Mouse (Mus musculus) forebrain, postnatal 0 days (tissue): ENCODE measurements at regions not wholly inside any gene's neighbourhood (a gene's known extent, or its start where the extent isn't known, plus 50 kb on each side); places are given as distances from the start of the nearest gene placed in this dataset.

ENCODE experiments used
- ATAC-seq: fragments of 200-750 bp; cut with Nextera tagmentation; 2 replicates; pipeline ENCODE4 v1.8.0; 2017; ENCODE audit warnings: mild to moderate bottlenecking, moderate library complexity
- DNase-seq: peaks from one replicate; pipeline ENCODE4 v3.0.0-alpha.2; 2015
- H3K27ac ChIP-seq: fragments of 300-500 bp; sonication (generic); 2 replicates; pipeline ENCODE4 v1.5.1; 2014; ENCODE audit warnings: low read depth, mild to moderate bottlenecking, antibody characterized with exemption, low read length, moderate library complexity, mixed read lengths
- H3K27me3 ChIP-seq: fragments of 300-500 bp; sonication (generic); 2 replicates; pipeline ENCODE4 v1.6.1; 2014; ENCODE audit warnings: mild to moderate bottlenecking, low read length, mixed read lengths; ENCODE audit not compliant: insufficient read depth
- H3K36me3 ChIP-seq: fragments of 300-500 bp; sonication (generic); 2 replicates; pipeline ENCODE4 v1.6.1; 2014; ENCODE audit warnings: mild to moderate bottlenecking, moderate library complexity; ENCODE audit not compliant: insufficient read depth
- H3K4me1 ChIP-seq: fragments of 300-500 bp; sonication (generic); 2 replicates; pipeline ENCODE4 v1.6.1; 2014; ENCODE audit warnings: antibody characterized with exemption; ENCODE audit not compliant: insufficient read depth
- H3K4me2 ChIP-seq: fragments of 300-500 bp; sonication (generic); 2 replicates; pipeline ENCODE4 v1.6.1; 2014; ENCODE audit warnings: low read depth, mild to moderate bottlenecking, moderate library complexity
- H3K4me3 ChIP-seq: fragments of 300-500 bp; sonication (generic); 2 replicates; pipeline ENCODE4 v1.5.1; 2014; ENCODE audit warnings: low read depth, low read length, mixed read lengths
- H3K9ac ChIP-seq: fragments of 300-500 bp; sonication (generic); 2 replicates; pipeline ENCODE4 v1.6.1; 2014; ENCODE audit warnings: mild to moderate bottlenecking
- H3K9me3 ChIP-seq: fragments of 300-500 bp; sonication (generic); 2 replicates; pipeline ENCODE4 v1.6.1; 2016; ENCODE audit warnings: low read length
- CTCF ChIP-seq: sonication (generic); IDR thresholded peaks from 2 replicates; pipeline ENCODE4 v1.5.1; 2016; ENCODE audit warnings: antibody characterized with exemption, control low read depth, low read depth
- WGBS: fragments of 180-500 bp; shearing (Covaris S2); extraction: QIAGEN DNeasy Blood & Tissue Kit; methylation state at CpG from one replicate; pipeline ENCODE4 v1.1.7; 2014; 5-methylcytosine and 5-hydroxymethylcytosine counted together

- Histone ChIP-seq H3K4me3 (no peak overlapping the region), H3K4me1 (no peaks in the 10 kb centered on the region), H3K9ac (no peak overlapping the region), H3K36me3 (no peaks in the 10 kb centered on the region), H3K27ac (no peak overlapping the region), H3K4me2 (no peak overlapping the region), H3K9me3 (no peaks in the 10 kb centered on the region), H3K27me3 (no peaks in the 10 kb centered on the region)
- no peak for TF ChIP-seq CTCF
- no peak for DNase-seq
- ATAC-seq = no peak
These were observed 1826.4 kb downstream of the 9330182O14Rik start for GRCm38 (mm10) chr15:41960597-41960996.

GRCm38 (mm10) chr15:41970877-41971276 is 1836.7 kb downstream of the 9330182O14Rik start:
- DNase-seq = no peak
- Histone ChIP-seq H3K4me3 (no peak overlapping the region), H3K9ac (no peak overlapping the region), H3K9me3 (no peaks in the 10 kb centered on the region), H3K4me2 (no peak overlapping the region), H3K27me3 (no peaks in the 10 kb centered on the region), H3K36me3 (no peaks in the 10 kb centered on the region), H3K27ac (no peak overlapping the region), H3K4me1 (no peaks in the 10 kb centered on the region)
- no peak for ATAC-seq
- WGBS = 80% methylated on average over 6 of the region's 6 CpGs
- TF ChIP-seq CTCF = no peak

- DNase-seq (peak; percentile 89), ATAC-seq (peak; percentile 81)
- 6% methylated on average over 8 of the region's 8 CpGs for WGBS
- no peaks in the 10 kb centered on the region for H3K27me3 ChIP-seq
- no peak overlapping the region for H3K4me2 ChIP-seq
- H3K9ac ChIP-seq = no peak overlapping the region
- no peaks in the 10 kb centered on the region for H3K4me1 ChIP-seq
- no peak overlapping the region for H3K27ac ChIP-seq
- no peaks in the 10 kb centered on the region for H3K9me3 ChIP-seq
- no peak overlapping the region for H3K4me3 ChIP-seq
- no peaks in the 10 kb centered on the region for H3K36me3 ChIP-seq
- TF ChIP-seq CTCF = peak; percentile 98
These were observed 1839.1 kb downstream of the 9330182O14Rik start for GRCm38 (mm10) chr15:41973263-41973662.

GRCm38 (mm10) chr15:41977196-41977595 is 1843.0 kb downstream of the 9330182O14Rik start:
- no peak for TF ChIP-seq CTCF
- DNase-seq (no peak), ATAC-seq (no peak)
- no peak overlapping the region for H3K27ac ChIP-seq
- H3K9me3 ChIP-seq = no peaks in the 10 kb centered on the region
- no peak overlapping the region for H3K9ac ChIP-seq
- WGBS = 90% methylated on average over 2 of the region's 2 CpGs
- H3K4me2 ChIP-seq = no peak overlapping the region
- no peaks in the 10 kb centered on the region for H3K27me3 ChIP-seq
- H3K36me3 ChIP-seq = no peaks in the 10 kb centered on the region
- no peaks in the 10 kb centered on the region for H3K4me1 ChIP-seq
- no peak overlapping the region for H3K4me3 ChIP-seq

DNA sequence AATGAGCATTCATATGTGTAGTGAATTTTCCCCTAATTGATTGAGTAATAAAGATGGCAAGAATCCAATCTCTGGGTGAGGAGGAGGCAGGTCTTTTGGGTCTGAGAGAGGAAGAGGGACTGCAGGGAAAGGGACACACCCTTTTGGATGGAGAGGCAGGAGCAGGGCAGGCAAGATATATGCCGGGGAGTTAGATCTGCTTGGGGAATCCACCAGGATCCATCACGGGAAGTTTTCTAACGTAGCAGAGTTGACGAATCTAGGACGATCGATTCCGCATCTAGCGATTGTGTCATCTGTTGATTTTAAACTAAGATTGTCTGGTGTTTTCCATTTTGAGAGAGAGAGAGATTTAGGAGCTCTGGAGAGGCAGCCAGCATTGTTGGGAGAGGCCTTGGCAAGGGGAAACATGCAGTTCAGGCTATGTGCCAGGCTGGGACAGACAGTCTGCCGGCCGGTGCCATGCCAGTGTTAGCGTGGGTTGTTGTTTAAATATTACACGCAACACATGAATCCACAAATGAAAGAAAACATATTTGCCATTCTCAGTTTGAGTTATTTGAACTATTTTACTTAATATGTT is 1843.6 kb downstream of the 9330182O14Rik start:
- peak; percentile 50 for DNase-seq
- no peak for TF ChIP-seq CTCF
- no peak overlapping the region for H3K4me3 ChIP-seq
- no peak overlapping the region for H3K4me2 ChIP-seq
- H3K36me3 ChIP-seq = no peaks in the 10 kb centered on the region
- peak; percentile 63 for ATAC-seq
- no peaks in the 10 kb centered on the region for H3K4me1 ChIP-seq
- H3K9me3 ChIP-seq = no peaks in the 10 kb centered on the region
- no peaks in the 10 kb centered on the region for H3K27me3 ChIP-seq
- no peak overlapping the region for H3K27ac ChIP-seq
- no peak overlapping the region for H3K9ac ChIP-seq
- 55% methylated on average over 12 of the region's 12 CpGs for WGBS

- ATAC-seq = no peak
- WGBS = 87% methylated on average over 6 of the region's 6 CpGs
- TF ChIP-seq CTCF = no peak
These were observed 1849.1 kb downstream of the 9330182O14Rik start for GRCm38 (mm10) chr15:41983261-41983660.

GRCm38 (mm10) chr15:41984267-41984666 is 1850.1 kb downstream of the 9330182O14Rik start:
- Histone ChIP-seq H3K27me3 (no peaks in the 10 kb centered on the region), H3K27ac (no peak overlapping the region), H3K9me3 (no peaks in the 10 kb centered on the region), H3K4me3 (no peak overlapping the region), H3K4me2 (no peak overlapping the region), H3K36me3 (no peaks in the 10 kb centered on the region), H3K4me1 (no peaks in the 10 kb centered on the region), H3K9ac (no peak overlapping the region)
- DNase-seq = no peak
- ATAC-seq = no peak
- 94% methylated on average over 4 of the region's 4 CpGs for WGBS
- no peak for TF ChIP-seq CTCF

More at GRCm38 (mm10) chr15:41983261-41983660, 1849.1 kb downstream of the 9330182O14Rik start:
- no peak overlapping the region for H3K4me2 ChIP-seq
- no peaks in the 10 kb centered on the region for H3K36me3 ChIP-seq
- no peak overlapping the region for H3K27ac ChIP-seq
- H3K4me3 ChIP-seq = no peak overlapping the region
- no peaks in the 10 kb centered on the region for H3K27me3 ChIP-seq
- no peaks in the 10 kb centered on the region for H3K9me3 ChIP-seq
- no peaks in the 10 kb centered on the region for H3K4me1 ChIP-seq
- no peak for DNase-seq
- H3K9ac ChIP-seq = no peak overlapping the region

GRCm38 (mm10) chr15:41986264-41986663 is 1852.1 kb downstream of the 9330182O14Rik start:
- Histone ChIP-seq H3K4me1 (no peaks in the 10 kb centered on the region), H3K9ac (no peak overlapping the region), H3K27me3 (no peaks in the 10 kb centered on the region), H3K9me3 (no peaks in the 10 kb centered on the region), H3K4me3 (no peak overlapping the region), H3K4me2 (no peak overlapping the region), H3K36me3 (no peaks in the 10 kb centered on the region), H3K27ac (no peak overlapping the region)
- 83% methylated on average over 3 of the region's 3 CpGs for WGBS
- DNase-seq (peak; percentile 42), ATAC-seq (no peak)
- peak; percentile 45 for TF ChIP-seq CTCF
